Mouse (Mus musculus) neural tube, embryonic 13.5 days (tissue): ENCODE data around the gene Rdh5. TPM values are rescaled to one million over a fixed set of nuclear protein-coding genes. Genes with fewer than 3 reads are reported as not detected.

Source experiments
- ATAC-seq: fragments of 200-750 bp; cut with Nextera tagmentation; 2 replicates; pipeline ENCODE4 v1.8.0; 2017; ENCODE audit warnings: low read depth, mild to moderate bottlenecking, moderate TSS enrichment, moderate library complexity
- H3K27ac ChIP-seq: fragments of 300-500 bp; sonication (generic); replicated peaks from 2 replicates; pipeline ENCODE4 v1.5.1; 2015; ENCODE audit warnings: moderate library complexity, mild to moderate bottlenecking, inconsistent platforms
- H3K27me3 ChIP-seq: fragments of 300-500 bp; sonication (generic); 2 replicates; pipeline ENCODE4 v1.6.1; 2015; ENCODE audit warnings: mild to moderate bottlenecking, inconsistent platforms
- H3K36me3 ChIP-seq: fragments of 300-500 bp; sonication (generic); 2 replicates; pipeline ENCODE4 v1.6.1; 2015; ENCODE audit warnings: mild to moderate bottlenecking, inconsistent platforms
- H3K4me1 ChIP-seq: fragments of 300-500 bp; sonication (generic); replicated peaks from 2 replicates; pipeline ENCODE4 v1.6.1; 2015; ENCODE audit warnings: inconsistent platforms
- H3K4me2 ChIP-seq: fragments of 300-500 bp; sonication (generic); 2 replicates; pipeline ENCODE4 v1.6.1; 2015; ENCODE audit warnings: inconsistent platforms, mild to moderate bottlenecking, moderate library complexity
- H3K4me3 ChIP-seq: fragments of 300-500 bp; sonication (generic); 2 replicates; pipeline ENCODE4 v1.5.1; 2015; ENCODE audit warnings: mild to moderate bottlenecking, inconsistent platforms
- H3K9ac ChIP-seq: fragments of 300-500 bp; sonication (generic); 2 replicates; pipeline ENCODE4 v1.6.1; 2015; ENCODE audit warnings: moderate library complexity, mild to moderate bottlenecking, inconsistent platforms
- H3K9me3 ChIP-seq: fragments of 300-500 bp; sonication (generic); 2 replicates; pipeline ENCODE4 v1.6.1; 2016; ENCODE audit warnings: inconsistent platforms
- WGBS: fragments of 180-500 bp; shearing (Covaris S2); methylation state at CpG from one replicate; pipeline ENCODE4 v1.1.7; 2015; 5-methylcytosine and 5-hydroxymethylcytosine counted together
- polyA plus RNA-seq: library from polyadenylated mRNA; unstranded; fragments of >200 nt; fragmentation: Nextera tagmentation; extraction: Ambion mirVana; gene quantifications from 2 replicates; pipeline ENCODE4 v1.2.1, GENCODE M21; 2015

The Rdh5 gene
- polyA plus RNA-seq, 1 experiment from 2014 or later = 14.1 TPM

DNA sequence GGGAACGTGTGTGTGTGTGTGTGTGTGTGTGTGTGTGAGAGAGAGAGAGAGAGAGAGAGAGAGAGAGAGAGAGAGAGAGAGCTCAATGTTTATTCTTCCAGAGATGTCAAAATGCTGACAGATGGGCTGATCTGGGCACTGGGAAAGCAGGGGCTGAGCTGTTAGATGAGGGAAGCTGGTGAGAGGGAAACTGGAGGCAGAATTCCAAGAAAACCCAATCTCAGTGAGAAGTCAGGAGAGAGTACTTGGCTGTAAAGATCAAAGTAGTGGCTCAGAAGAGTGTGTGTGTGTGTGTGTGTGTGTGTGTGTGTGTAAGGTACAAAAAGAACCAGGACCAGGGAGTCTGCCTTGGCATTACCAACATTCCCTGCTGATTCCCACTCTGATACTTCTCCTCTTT, 25.2 kb downstream of the Rdh5 start:
- Histone ChIP-seq H3K27me3 (peaks cover 27% of the 10 kb centered on the region), H3K4me2 (no peak overlapping the region), H3K4me3 (no peak overlapping the region), H3K9ac (no peak overlapping the region), H3K9me3 (no peaks in the 10 kb centered on the region), H3K4me1 (peaks cover 23% of the 10 kb centered on the region), H3K27ac (no peak overlapping the region), H3K36me3 (no peaks in the 10 kb centered on the region)
- ATAC-seq = no peak
- WGBS = 21% methylated on average over 1 of the region's 1 CpGs

GRCm38 (mm10) chr10:128896807-128897206, 25.9 kb downstream of the Rdh5 start:
- Histone ChIP-seq H3K4me3 (no peak overlapping the region), H3K27ac (no peak overlapping the region), H3K4me1 (peaks cover 26% of the 10 kb centered on the region), H3K4me2 (peak overlapping the region; percentile 36; the same call in 1 of the 2 replicates), H3K36me3 (no peaks in the 10 kb centered on the region), H3K27me3 (peaks cover 27% of the 10 kb centered on the region), H3K9ac (no peak overlapping the region; the same call in 1 of the 2 replicates), H3K9me3 (no peaks in the 10 kb centered on the region)
- ATAC-seq = no peak
- 56% methylated on average over 1 of the region's 1 CpGs for WGBS

GRCm38 (mm10) chr10:128895952-128896693, 26.6 kb downstream of the Rdh5 start:
- peak; percentile 54 for ATAC-seq
- no peaks in the 10 kb centered on the region for H3K36me3 ChIP-seq
- no peaks in the 10 kb centered on the region for H3K9me3 ChIP-seq
- peak overlapping the region; percentile 36 for H3K4me2 ChIP-seq
- peak overlapping the region; percentile 23; the same call in 1 of the 2 replicates for H3K9ac ChIP-seq
- peaks cover 26% of the 10 kb centered on the region for H3K4me1 ChIP-seq
- peak overlapping the region; percentile 13 for H3K4me3 ChIP-seq
- 0 out of 2 replicates have a peak overlapping the region, but pooled peaks have one; percentile 14 for H3K27ac ChIP-seq
- peaks cover 27% of the 10 kb centered on the region for H3K27me3 ChIP-seq
- WGBS = 2% methylated on average over 17 of the region's 17 CpGs

DNA sequence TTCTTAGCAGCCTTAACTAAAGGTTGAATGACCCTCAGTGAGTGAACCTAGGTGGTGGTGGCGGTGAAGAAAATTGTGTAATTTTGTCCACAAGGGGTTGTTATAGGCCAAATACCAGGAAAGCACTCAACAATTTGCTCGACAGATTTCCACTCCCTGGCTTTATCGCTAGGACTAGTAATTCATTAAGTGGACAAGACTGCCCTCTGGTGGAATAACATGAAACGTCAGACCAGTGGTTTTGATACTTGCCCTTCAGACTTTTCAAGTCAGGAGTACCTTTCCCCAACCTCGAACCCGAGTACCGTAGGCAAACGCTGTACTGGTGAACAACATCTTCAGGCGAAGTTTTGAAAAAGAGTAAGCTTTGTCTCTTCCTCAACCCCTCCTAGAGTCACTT, 27.3 kb downstream of the Rdh5 start:
- Histone ChIP-seq H3K27ac (0 out of 2 replicates have a peak overlapping the region, but pooled peaks have one; percentile 14), H3K36me3 (no peaks in the 10 kb centered on the region), H3K4me3 (peak overlapping the region; percentile 13; the same call in 1 of the 2 replicates), H3K9me3 (no peaks in the 10 kb centered on the region), H3K9ac (no peak overlapping the region), H3K27me3 (peaks cover 27% of the 10 kb centered on the region), H3K4me1 (peaks cover 29% of the 10 kb centered on the region), H3K4me2 (peak overlapping the region; percentile 36)
- ATAC-seq = no peak
- WGBS = 0% methylated on average over 9 of the region's 9 CpGs

- under 1% methylated on average over 9 of the region's 9 CpGs for WGBS
- peak; percentile 13; the same call in 1 of the 2 replicates for ATAC-seq
- Histone ChIP-seq H3K9me3 (no peaks in the 10 kb centered on the region), H3K4me2 (peak overlapping the region; percentile 85), H3K27ac (peak overlapping the region; percentile 99), H3K9ac (peak overlapping the region; percentile 91), H3K27me3 (peaks cover 21% of the 10 kb centered on the region), H3K36me3 (peaks cover 10% of the 10 kb centered on the region), H3K4me1 (peaks cover 61% of the 10 kb centered on the region), H3K4me3 (peak overlapping the region; percentile 83)
These were observed 30.4 kb downstream of the Rdh5 start for GRCm38 (mm10) chr10:128892246-128892645.

DNA sequence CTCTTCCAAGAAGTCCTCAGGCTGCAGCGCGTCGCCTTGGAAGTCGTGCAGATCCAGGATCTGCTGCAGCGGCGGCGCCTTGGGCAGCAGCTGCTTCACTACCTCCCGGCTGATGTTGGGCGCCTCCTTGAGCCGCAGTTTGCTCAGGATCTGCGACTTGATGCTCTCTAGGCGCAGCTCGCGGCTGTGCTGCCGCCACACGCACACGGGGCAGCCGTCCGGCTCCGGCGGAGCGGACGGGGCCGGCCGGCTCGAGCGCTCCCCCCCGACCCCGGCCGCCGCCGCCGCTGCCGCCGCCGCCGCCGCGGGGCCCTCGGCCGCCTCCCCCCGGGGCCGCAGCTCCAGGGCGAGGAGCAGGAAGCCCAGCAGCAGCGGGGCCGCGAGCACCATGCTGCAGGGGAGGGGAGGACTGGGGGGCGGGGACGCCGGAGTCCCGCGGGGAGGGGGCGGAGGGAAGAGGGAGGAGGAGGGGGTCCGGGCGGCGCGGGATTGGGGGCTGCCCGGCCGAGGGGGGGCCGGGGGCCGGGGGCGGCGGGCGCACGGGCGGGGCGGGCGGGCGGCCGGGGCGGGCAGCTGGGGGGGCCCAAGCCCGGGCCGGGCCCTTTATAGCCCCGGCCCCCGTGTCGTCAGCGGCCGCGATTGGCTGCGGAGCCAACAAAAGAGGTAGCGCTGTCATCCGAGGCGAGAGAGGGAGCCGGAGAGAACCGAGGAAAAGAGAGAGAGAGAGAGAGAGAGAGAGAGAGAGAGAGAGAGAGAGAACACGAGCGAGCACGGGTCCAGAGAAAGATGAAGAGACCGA, 31.2 kb downstream of the Rdh5 start, which contains the start of gene Gdf11:
Gdf11 (minus strand) TSS at position 423 of the 799 bp plus-strand sequence.
- Histone ChIP-seq H3K9ac (peak within 1 kb of the TSS; percentile 91), H3K36me3 (peaks cover 17% of the 10 kb centered on the region), H3K27me3 (peaks cover 14% of the 10 kb centered on the region), H3K4me1 (peaks cover 62% of the 10 kb centered on the region), H3K9me3 (no peaks in the 10 kb centered on the region), H3K4me3 (peak within 1 kb of the TSS; percentile 83), H3K27ac (peak within 1 kb of the TSS; percentile 99), H3K4me2 (peak within 1 kb of the TSS; percentile 85)
- ATAC-seq = peak; percentile 84
- under 1% methylated on average over 70 of the region's 89 CpGs for WGBS

- H3K4me1 ChIP-seq = peaks cover 59% of the 10 kb centered on the region
These were observed 32.0 kb downstream of the Rdh5 start for GRCm38 (mm10) chr10:128890383-128891295.

GRCm38 (mm10) chr10:128889846-128890245, 32.8 kb downstream of the Rdh5 start:
- WGBS = 0% methylated on average over 2 of the region's 2 CpGs
- Histone ChIP-seq H3K9ac (peak overlapping the region; percentile 91), H3K4me3 (peak overlapping the region; percentile 83), H3K27ac (peak overlapping the region; percentile 99), H3K4me1 (peaks cover 57% of the 10 kb centered on the region), H3K36me3 (peaks cover 34% of the 10 kb centered on the region), H3K4me2 (peak overlapping the region; percentile 85), H3K9me3 (no peaks in the 10 kb centered on the region), H3K27me3 (0 out of 2 replicates have a peak, but pooled peaks cover 5% of the 10 kb centered on the region)
- no peak for ATAC-seq

More at GRCm38 (mm10) chr10:128890383-128891295, 32.0 kb downstream of the Rdh5 start:
- Histone ChIP-seq H3K9ac (peak overlapping the region; percentile 91), H3K9me3 (no peaks in the 10 kb centered on the region), H3K27ac (peak overlapping the region; percentile 99), H3K4me2 (peak overlapping the region; percentile 85), H3K4me3 (peak overlapping the region; percentile 83), H3K36me3 (peaks cover 26% of the 10 kb centered on the region), H3K27me3 (peaks cover 5% of the 10 kb centered on the region; the same call in 1 of the 2 replicates)
- under 1% methylated on average over 40 of the region's 40 CpGs for WGBS
- ATAC-seq = peak; percentile 23

DNA sequence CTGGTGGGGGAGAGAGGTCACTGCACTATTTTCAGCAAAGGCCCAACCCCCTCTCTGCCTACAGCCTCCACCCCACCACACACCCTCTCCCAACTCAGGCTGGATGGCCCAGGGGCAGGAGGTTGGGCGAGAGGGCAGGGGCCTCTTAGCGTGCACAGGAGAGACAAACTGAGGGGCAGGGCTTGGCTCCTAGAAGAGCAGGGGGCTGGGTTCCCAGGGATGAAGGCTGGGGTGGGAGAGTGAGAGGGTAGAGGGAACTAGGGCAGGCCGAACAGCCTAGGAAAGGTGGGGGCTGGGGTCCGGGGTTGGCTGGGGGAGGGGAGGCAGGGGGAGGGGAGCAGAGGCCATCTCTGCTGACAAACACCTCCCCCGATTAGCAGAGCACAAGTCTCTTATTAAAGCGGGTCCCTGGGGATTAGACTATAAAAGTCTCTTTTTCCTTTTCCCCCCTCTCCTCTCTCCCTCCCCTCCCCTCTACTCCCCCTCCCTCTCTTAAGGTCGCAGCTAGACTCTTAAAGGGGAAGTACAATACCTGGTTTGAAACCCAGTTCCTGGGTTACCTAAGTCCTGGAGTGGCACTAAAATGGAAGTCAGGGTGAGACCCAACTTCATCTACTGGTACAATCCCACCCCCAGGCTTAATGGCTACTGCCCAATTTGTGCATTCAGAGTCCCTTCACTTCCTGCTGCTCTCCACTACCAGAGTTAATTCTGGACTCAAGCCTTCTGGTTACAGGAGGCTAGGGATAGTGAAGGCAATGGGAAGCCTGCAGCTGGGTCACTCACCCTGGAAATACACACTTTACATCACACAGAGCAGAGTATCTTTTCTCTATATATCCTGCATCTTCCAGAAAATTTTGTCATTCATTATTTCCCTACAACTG, 33.5 kb downstream of the Rdh5 start:
- Histone ChIP-seq H3K9me3 (no peaks in the 10 kb centered on the region), H3K9ac (peak overlapping the region; percentile 91), H3K4me3 (peak overlapping the region; percentile 83), H3K4me2 (peak overlapping the region; percentile 85), H3K36me3 (peaks cover 39% of the 10 kb centered on the region), H3K27me3 (no peaks in the 10 kb centered on the region), H3K4me1 (peaks cover 57% of the 10 kb centered on the region), H3K27ac (peak overlapping the region; percentile 99)
- WGBS = 0% methylated on average over 7 of the region's 7 CpGs
- peak; percentile 45 for ATAC-seq

GRCm38 (mm10) chr10:128882067-128882466, 40.6 kb downstream of the Rdh5 start:
- no peak for ATAC-seq
- peaks cover 72% of the 10 kb centered on the region for H3K36me3 ChIP-seq
- H3K27me3 ChIP-seq = no peaks in the 10 kb centered on the region
- H3K9ac ChIP-seq = no peak overlapping the region
- no peaks in the 10 kb centered on the region for H3K9me3 ChIP-seq
- peaks cover 15% of the 10 kb centered on the region for H3K4me1 ChIP-seq
- H3K4me3 ChIP-seq = no peak overlapping the region
- H3K4me2 ChIP-seq = no peak overlapping the region
- 89% methylated on average over 5 of the region's 5 CpGs for WGBS
- H3K27ac ChIP-seq = no peak overlapping the region
